Mouse (Mus musculus) urinary bladder, postnatal 4 days (tissue): ENCODE data around the gene Zfp423.
A peak's percentile ranks its signal among the peaks of the same experiment; 100 is the strongest.

Source experiments
- DNase-seq, 2 experiments: peaks; one replicate each; pipeline ENCODE4 v3.0.0; 2021 to 2022; ENCODE audit warnings: low spot score in 2 of 2

Gene Zfp423

GRCm38 (mm10) chr8:87804327-87804900 is 155.0 kb downstream of the Zfp423 start:
- peak; percentile 73 to 77 for DNase-seq

DNA sequence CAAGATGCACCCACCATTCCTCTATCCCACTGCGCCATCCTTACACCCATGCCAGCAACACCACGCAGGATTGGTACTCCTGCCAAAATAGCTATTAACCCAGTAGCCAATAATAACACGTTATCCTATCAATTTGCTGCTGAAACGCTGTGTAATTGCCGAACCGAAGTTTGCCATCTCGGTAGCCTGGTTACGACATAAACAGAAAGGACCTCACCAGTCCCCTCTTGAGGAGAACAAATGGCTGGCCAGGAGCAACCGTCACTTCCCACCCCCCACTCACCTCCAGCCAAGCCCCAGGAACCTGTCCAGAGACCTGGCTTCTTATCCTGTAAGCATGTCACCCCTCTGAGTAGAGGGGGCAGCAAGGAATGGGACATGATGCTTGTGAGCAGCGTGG is 156.0 kb downstream of the Zfp423 start:
- DNase-seq: no peak

GRCm38 (mm10) chr8:87802571-87802970 is 156.8 kb downstream of the Zfp423 start:
- no peak for DNase-seq

DNA sequence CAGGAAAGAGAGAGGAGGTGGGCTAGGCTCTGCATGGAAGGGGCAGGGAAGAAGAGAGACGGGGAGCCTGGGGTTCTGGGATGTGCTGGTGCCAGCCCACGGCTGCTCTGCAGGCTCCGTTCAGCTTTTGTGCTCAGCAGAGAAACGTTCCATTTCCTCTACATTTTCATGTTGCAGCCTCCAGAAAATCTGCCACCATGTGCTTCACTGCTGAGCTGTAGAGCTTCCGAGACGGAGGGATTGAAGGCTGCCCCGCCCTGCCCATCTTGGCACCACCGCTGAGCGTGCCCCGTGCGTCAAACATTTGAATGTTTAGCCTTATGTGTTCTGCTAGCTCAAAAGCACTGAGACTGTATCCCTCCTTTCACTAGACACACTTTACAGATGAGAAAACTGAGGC is 159.3 kb downstream of the Zfp423 start:
- DNase-seq: no peak

DNA sequence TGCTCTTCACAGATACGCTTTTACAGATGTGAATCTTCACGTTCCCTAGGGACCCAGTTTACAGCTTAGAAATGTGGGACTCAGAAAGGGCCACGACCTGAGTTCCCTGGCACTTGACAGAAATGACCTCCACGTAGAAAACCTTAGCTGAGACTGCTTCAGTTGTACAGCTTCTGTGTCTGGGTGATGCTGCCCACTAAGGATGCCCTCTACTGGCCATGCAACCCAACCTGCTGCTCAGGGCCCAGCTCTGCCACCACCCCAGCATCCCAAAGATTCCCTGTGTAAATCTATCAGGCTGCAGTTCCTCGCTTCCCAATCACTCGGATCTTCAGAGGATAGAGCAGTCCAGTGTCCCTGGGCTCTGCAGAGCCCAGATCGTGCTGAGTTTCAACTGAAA is 163.2 kb downstream of the Zfp423 start:
- DNase-seq: no peak

DNA sequence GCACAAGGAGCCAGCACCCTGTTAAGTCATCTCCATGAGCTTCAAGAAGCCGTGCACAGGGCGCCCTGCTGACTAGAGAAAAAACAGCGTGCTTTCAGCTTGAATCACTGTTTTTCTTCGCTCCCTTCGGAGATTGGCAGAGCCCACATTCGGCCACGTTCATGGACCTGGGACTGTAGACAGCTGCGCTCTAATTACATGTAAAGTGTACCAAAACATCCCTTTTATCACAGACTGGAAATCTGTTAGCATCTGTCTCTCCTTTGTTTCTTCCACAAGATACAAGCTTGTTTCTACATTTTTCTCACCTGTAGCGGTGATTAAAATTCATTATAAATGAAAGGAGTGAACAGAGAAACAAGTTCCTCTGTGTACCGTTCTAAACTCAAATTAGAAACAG is 164.8 kb downstream of the Zfp423 start:
- no peak for DNase-seq

GRCm38 (mm10) chr8:87791103-87791502 is 168.3 kb downstream of the Zfp423 start:
- no peak for DNase-seq

DNA sequence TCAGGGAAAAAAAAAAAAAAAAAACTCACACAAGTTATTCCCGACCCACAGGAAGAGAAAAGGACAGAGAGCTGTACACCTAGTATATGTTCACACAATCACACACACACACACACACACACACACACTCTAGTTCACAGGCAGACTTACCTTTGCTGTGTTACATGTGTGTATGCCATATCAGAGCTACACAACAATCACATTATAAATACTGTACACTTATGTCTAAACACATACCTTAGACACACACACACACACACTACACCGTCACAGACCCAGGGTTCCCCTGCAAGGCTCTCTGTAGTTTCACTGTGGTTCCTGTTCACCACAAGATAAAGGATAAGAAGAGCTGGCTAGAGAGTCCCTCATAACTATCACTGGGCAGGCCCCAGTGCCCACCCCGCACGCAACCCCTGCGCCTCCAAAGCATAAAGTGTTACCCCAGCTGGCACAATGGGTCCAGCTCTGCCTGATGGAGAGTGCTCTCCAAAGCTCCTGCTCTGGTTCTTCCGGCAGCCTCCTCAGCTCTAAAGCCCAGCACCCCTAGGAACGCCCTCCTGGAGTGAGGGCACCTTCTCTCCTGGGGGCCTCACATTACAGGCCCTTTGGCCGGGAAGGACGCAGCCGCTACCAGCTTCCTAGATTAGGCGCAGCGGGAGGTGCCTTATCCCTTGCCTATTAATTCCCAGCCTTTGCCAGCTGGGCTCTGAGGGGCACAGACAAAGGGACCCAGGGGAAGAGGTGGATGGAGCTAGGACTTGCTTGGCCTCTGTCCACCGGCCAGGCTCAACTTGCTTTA is 174.6 kb downstream of the Zfp423 start:
- no peak for DNase-seq

DNA sequence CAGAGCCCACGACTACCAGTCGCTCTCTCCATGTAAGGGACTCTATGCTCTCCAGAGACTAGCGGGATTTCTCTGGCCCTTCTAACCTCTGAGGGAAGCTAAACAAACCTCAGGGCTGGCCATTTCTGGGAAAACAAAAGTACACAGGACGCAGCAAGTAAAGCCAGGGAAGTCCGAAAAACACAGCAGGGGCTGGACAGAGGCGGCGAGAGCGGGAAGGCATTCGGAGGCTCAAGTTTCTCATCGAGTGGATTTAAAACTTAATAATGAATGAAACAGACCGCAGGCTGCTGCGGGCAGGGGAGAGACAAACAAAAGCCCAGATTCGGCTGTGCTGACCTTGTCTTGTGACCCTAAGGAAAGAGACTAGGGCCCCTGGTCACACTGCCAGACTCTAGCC is 175.2 kb downstream of the Zfp423 start:
- no peak for DNase-seq

GRCm38 (mm10) chr8:87783198-87783597 is 176.2 kb downstream of the Zfp423 start:
- DNase-seq: no peak

DNA sequence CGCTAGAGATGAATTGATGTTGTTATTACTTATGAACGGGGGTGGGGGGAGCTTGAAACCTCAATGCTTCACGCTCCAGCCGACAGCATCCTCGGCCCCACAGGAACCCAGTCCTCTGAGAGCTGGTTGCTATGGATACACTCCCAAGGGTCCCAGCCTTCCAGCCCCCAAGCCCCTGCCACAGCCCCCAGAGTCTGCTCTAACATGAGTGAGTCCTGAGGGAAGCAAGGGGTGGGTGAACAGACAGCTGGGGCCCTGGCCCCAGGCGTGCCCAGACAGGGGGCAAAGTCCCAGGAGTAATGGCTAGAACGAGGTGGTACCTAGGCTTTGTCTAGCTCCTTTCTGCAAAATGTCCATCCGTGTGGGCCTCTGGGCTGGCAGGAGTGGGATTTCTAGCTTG is 181.8 kb downstream of the Zfp423 start:
- no peak for DNase-seq

- no peak for DNase-seq
Measured at GRCm38 (mm10) chr8:87775889-87776288, 183.5 kb downstream of the Zfp423 start.

GRCm38 (mm10) chr8:87774966-87775365 is 184.4 kb downstream of the Zfp423 start:
- no peak for DNase-seq

GRCm38 (mm10) chr8:87772894-87773502 is 186.4 kb downstream of the Zfp423 start:
- no peak for DNase-seq

DNA sequence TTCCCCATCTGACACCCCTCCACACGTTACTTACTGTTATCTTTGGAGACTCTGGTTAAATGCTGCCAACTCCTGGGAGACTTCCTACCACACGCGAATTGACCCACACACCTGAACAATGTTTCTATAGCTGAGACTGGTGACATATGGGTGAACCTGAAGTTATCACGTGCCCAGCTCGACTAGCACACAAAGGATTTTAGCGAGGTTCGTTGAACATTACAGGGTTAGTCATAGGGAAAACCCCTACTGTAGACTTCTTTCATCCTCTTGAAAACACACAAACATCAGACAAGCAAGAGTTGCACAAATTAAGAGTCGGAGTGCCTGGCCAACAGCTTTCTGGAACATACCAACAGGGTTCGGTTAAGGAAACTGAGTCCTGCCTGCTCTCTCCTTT is 191.5 kb downstream of the Zfp423 start:
- no peak for DNase-seq

DNA sequence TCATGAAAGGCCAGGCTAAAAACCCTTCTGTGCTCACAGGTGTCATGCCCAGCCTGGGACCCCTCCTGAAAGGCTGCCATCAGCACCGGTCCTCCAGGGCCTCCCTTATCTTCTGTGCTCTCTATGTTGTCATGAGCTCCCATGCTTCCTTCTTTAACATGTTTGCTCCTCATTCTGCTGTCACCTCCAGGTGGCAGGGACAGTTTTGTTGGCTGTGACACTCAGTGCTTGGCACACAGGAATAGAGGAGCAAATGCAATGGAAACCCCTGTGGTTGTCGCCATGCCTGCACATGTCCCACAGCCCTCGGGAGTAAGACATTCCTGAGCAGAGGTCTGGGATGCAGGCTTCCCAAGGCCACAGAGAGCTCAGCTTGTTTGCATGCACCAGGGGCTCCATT is 194.1 kb downstream of the Zfp423 start:
- no peak for DNase-seq

- no peak for DNase-seq
Measured at GRCm38 (mm10) chr8:87758750-87759149, 200.6 kb downstream of the Zfp423 start.

GRCm38 (mm10) chr8:87754853-87755252 is 204.5 kb downstream of the Zfp423 start:
- DNase-seq: no peak

- DNase-seq: no peak
Measured at GRCm38 (mm10) chr8:87753636-87754035, 205.8 kb downstream of the Zfp423 start.

DNA sequence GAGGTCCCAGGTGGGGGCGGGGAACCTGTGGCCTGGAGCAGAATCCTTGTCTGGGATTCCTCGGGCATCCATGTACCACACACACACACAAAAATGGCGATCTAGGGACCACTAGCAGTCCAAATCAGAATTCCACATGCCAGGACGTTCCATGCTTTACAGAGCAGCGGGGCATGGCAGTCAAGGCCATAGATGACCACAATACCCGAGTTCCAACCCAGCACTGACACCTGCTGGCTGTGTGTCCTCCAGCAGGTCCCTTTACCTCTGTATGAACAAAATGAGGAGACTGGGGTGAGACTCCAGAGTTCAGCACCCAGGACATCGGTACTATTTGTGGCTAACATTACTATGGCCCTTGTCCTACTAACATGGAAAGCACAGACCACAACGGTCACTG is 206.2 kb downstream of the Zfp423 start:
- DNase-seq: no peak

DNA sequence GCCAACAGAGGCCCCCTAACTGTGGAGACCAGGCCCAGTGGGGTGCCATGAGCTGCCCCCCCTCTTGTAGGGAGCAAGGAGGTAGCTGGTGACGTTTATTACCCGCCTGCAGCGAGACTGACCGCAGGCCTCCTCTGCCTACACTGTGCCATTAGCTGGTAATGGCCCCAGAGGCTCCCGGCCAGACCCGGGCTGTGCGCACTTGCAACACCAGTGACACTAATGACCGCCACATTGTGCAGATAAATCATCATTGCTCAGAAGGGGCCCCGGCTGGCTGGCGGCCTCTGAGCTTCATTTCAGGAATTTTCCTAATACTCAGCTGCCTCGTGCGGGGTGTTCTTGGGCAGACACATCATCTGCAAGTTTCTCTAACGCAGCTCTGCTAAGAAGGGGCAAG is 206.7 kb downstream of the Zfp423 start:
- no peak for DNase-seq

DNA sequence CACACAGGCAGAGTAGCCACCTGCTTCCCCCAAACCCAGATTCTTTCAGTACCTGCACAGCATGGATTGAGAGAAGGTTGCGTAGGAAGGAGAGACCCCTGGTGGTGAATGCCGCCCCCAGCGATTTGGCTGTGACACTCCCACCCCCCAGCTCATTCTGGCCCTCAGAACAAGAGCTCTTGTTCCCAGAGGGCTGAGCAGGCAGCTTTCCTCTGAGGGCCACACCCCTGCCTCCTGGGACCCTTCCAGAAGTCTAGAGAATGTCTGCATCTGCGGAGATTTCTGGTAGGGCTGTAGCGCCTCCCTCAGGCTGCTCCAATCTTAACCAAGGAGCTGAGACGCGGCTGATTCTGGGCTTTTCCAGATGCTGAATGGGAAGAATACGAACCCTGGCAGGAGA is 211.8 kb downstream of the Zfp423 start:
- peak; percentile 69 for DNase-seq

DNA sequence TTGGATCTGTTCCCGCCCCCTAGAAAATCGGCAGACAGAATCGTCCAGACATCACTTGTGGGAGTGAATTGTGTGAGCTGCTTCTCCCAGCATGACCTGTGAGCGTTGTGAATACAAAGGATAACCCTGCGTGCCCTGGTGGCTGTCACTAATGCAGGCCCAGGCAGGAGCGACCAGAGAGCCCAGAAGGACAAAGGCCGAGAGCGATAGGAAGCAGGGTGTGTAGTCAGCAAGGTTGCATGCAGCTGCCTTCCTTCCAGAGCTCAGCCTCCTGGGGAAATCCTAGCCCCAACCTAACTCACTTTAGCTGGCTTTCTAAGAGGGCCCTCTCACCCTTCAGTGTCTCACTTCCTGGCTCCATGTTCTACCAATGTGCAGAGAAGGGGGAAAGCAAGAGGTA is 212.3 kb downstream of the Zfp423 start:
- no peak for DNase-seq
